Mouse (Mus musculus) hindbrain, embryonic 14.5 days (tissue): ENCODE results near the gene Smox. TPM values are rescaled to one million over a fixed set of nuclear protein-coding genes. Genes with fewer than 3 reads are reported as not detected.
A peak's percentile ranks its signal among the peaks of the same experiment; 100 is the strongest.

Experiments used
- ATAC-seq: fragments of 200-750 bp; cut with Nextera tagmentation; 2 replicates; pipeline ENCODE4 v1.8.0; 2017; ENCODE audit warnings: moderate number of reproducible peaks, mild to moderate bottlenecking, moderate TSS enrichment, moderate library complexity; ENCODE audit not compliant: low FRiP score
- DNase-seq: peaks from one replicate; pipeline ENCODE4 v3.0.0-alpha.2; 2015; ENCODE audit warnings: low spot score
- H3K27ac ChIP-seq: fragments of 300-500 bp; sonication (generic); 2 replicates; pipeline ENCODE4 v1.5.1; 2014; ENCODE audit warnings: mild to moderate bottlenecking, moderate library complexity
- H3K27me3 ChIP-seq: fragments of 300-500 bp; sonication (generic); 2 replicates; pipeline ENCODE4 v1.6.1; 2014; ENCODE audit warnings: mild to moderate bottlenecking, low read length, mixed read lengths; ENCODE audit not compliant: control insufficient read depth, insufficient read depth
- H3K36me3 ChIP-seq: fragments of 300-500 bp; sonication (generic); replicated peaks from 2 replicates; pipeline ENCODE4 v1.6.1; 2014; ENCODE audit not compliant: control insufficient read depth, insufficient read depth
- H3K4me1 ChIP-seq: fragments of 300-500 bp; sonication (generic); replicated peaks from 2 replicates; pipeline ENCODE4 v1.6.1; 2014; ENCODE audit warnings: antibody characterized with exemption, low read length, mixed read lengths; ENCODE audit not compliant: control insufficient read depth, insufficient read depth
- H3K4me2 ChIP-seq: fragments of 300-500 bp; sonication (generic); replicated peaks from 2 replicates; pipeline ENCODE4 v1.6.1; 2014; ENCODE audit warnings: mild to moderate bottlenecking, moderate library complexity
- H3K4me3 ChIP-seq: fragments of 300-500 bp; sonication (generic); replicated peaks from 2 replicates; pipeline ENCODE4 v1.5.1; 2014; ENCODE audit warnings: mild to moderate bottlenecking, low read length
- H3K9ac ChIP-seq: fragments of 300-500 bp; sonication (generic); 2 replicates; pipeline ENCODE4 v1.6.1; 2014
- H3K9me3 ChIP-seq: fragments of 300-500 bp; sonication (generic); 2 replicates; pipeline ENCODE4 v1.6.1; 2016; ENCODE audit warnings: low read length; ENCODE audit not compliant: control insufficient read depth
- WGBS: fragments of 180-500 bp; shearing (Covaris S2); extraction: QIAGEN DNeasy Blood & Tissue Kit; methylation state at CpG from one replicate; pipeline ENCODE4 v1.1.7; 2014; 5-methylcytosine and 5-hydroxymethylcytosine counted together
- polyA plus RNA-seq: library from polyadenylated mRNA; unstranded; fragments of >200 nt; fragmentation: Nextera tagmentation; extraction: Ambion mirVana; gene quantifications from 2 replicates; pipeline ENCODE4 v1.2.1, GENCODE M21; 2014

Gene Smox
- polyA plus RNA-seq, 1 experiment from 2014 or later: 29.2 TPM

GRCm38 (mm10) chr2:131539780-131540179 lies 48.5 kb downstream of the Smox start:
- WGBS: 91% methylated on average over 6 of the region's 6 CpGs
- H3K4me3 ChIP-seq: no peak overlapping the region
- H3K9ac ChIP-seq: no peak overlapping the region
- ATAC-seq (no peak), DNase-seq (no peak)
- no peak overlapping the region for H3K4me2 ChIP-seq
- no peaks in the 10 kb centered on the region for H3K27me3 ChIP-seq
- no peaks in the 10 kb centered on the region for H3K9me3 ChIP-seq
- H3K27ac ChIP-seq: no peak overlapping the region
- H3K4me1 ChIP-seq: no peaks in the 10 kb centered on the region
- H3K36me3 ChIP-seq: no peaks in the 10 kb centered on the region

GRCm38 (mm10) chr2:131541686-131542085 lies 50.4 kb downstream of the Smox start:
- Histone ChIP-seq H3K4me3 (no peak overlapping the region), H3K9ac (no peak overlapping the region), H3K4me2 (no peak overlapping the region), H3K27me3 (peaks cover 13% of the 10 kb centered on the region), H3K27ac (no peak overlapping the region), H3K9me3 (no peaks in the 10 kb centered on the region), H3K36me3 (no peaks in the 10 kb centered on the region), H3K4me1 (peaks cover 8% of the 10 kb centered on the region)
- no peak for DNase-seq
- no peak for ATAC-seq
- 63% methylated on average over 4 of the region's 4 CpGs for WGBS

DNA sequence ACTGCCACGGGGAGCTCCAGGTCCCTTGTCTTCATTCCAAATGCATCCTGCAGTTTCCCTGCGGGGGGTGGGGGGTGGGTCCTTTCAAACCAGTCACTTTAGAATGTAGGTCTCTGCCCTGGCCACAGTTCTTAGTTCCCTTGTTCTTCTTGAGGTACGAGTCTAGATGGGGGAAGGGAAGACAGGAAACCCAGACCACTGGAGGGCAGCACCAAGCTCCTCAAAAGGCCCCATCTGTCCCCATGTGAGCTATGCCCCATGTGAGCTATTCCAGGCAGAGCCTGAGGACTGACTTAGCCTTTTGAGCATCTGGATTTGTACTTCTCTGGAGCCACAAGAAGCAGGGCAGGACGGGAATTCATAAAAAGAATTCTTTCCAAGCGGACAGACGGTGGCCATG lies 51.2 kb downstream of the Smox start:
- Histone ChIP-seq H3K27ac (no peak overlapping the region), H3K9me3 (no peaks in the 10 kb centered on the region), H3K4me2 (no peak overlapping the region), H3K4me3 (no peak overlapping the region), H3K9ac (no peak overlapping the region), H3K27me3 (peaks cover 21% of the 10 kb centered on the region), H3K36me3 (no peaks in the 10 kb centered on the region), H3K4me1 (peaks cover 8% of the 10 kb centered on the region)
- WGBS: 26% methylated on average over 6 of the region's 6 CpGs
- no peak for ATAC-seq
- no peak for DNase-seq

- no peaks in the 10 kb centered on the region for H3K36me3 ChIP-seq
- no peaks in the 10 kb centered on the region for H3K9me3 ChIP-seq
- WGBS: 1% methylated on average over 45 of the region's 45 CpGs
- no peak overlapping the region for H3K27ac ChIP-seq
- peak overlapping the region; percentile 6; the same call in 1 of the 2 replicates for H3K9ac ChIP-seq
- peaks cover 37% of the 10 kb centered on the region for H3K27me3 ChIP-seq
- ATAC-seq (peak; percentile 59), DNase-seq (peak; percentile 73)
- H3K4me2 ChIP-seq: peak overlapping the region; percentile 71
- H3K4me3 ChIP-seq: peak overlapping the region; percentile 31
- H3K4me1 ChIP-seq: peaks cover 8% of the 10 kb centered on the region
Measured at GRCm38 (mm10) chr2:131545386-131546307, 54.4 kb downstream of the Smox start.

DNA sequence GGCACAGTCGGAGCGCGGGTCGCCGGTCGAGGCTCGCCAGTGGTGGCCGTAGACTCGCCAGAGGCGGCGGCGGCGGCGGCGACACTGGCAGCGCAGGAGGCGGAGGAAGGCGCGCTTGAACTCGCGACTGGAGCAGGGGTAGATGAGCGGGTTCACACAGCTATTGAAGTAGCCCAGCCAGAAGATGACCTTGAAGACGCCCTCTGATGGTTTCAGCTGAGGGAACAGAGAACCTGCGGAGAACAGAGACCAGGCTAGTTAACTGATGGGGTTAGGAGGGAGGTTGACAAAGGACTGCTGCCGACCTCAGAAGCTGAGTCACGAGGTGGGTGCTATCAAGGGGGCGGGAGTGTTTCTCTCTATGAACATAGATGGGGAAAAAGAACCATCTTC lies 55.0 kb downstream of the Smox start:
- ATAC-seq: no peak; the same call in 1 of the 2 replicates
- H3K4me3 ChIP-seq: peak overlapping the region; percentile 31

GRCm38 (mm10) chr2:131546745-131547408 lies 55.6 kb downstream of the Smox start:
- peak overlapping the region; percentile 71 for H3K4me2 ChIP-seq
- H3K4me1 ChIP-seq: peaks cover 8% of the 10 kb centered on the region
- H3K4me3 ChIP-seq: peak overlapping the region; percentile 31
- no peak overlapping the region for H3K27ac ChIP-seq
- peaks cover 37% of the 10 kb centered on the region for H3K27me3 ChIP-seq
- H3K9me3 ChIP-seq: no peaks in the 10 kb centered on the region
- no peak for ATAC-seq
- 9% methylated on average over 19 of the region's 19 CpGs for WGBS
- H3K36me3 ChIP-seq: no peaks in the 10 kb centered on the region
- DNase-seq: no peak
- H3K9ac ChIP-seq: no peak overlapping the region

More for the DNA sequence above, 55.0 kb downstream of the Smox start:
- H3K27me3 ChIP-seq: peaks cover 37% of the 10 kb centered on the region
- DNase-seq: no peak
- H3K9ac ChIP-seq: peak overlapping the region; percentile 6; the same call in 1 of the 2 replicates
- WGBS: 3% methylated on average over 27 of the region's 27 CpGs
- H3K9me3 ChIP-seq: no peaks in the 10 kb centered on the region
- H3K4me1 ChIP-seq: peaks cover 8% of the 10 kb centered on the region
- no peaks in the 10 kb centered on the region for H3K36me3 ChIP-seq
- H3K4me2 ChIP-seq: peak overlapping the region; percentile 71
- no peak overlapping the region for H3K27ac ChIP-seq

DNA sequence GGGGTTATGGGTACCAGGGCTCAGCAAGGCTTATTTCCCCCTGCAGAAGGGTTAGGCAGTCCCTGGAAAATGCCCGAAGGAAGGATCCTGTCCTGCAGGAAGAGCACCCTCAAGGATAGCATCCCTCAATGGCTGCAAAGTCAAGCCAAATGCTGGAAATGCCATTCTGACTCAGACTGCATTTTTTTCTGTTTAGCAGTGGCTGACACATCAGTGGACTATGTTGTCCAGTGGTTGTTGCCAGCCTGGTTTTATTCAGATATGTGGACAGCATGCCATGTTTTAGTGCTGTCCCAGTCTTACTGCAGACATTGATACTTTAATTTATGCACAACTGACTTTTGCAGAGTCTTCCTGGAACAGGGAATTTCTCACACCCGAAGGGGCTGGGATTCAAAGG lies 57.0 kb downstream of the Smox start:
- Histone ChIP-seq H3K36me3 (no peaks in the 10 kb centered on the region), H3K4me3 (no peak overlapping the region), H3K27ac (no peak overlapping the region), H3K4me1 (peaks cover 8% of the 10 kb centered on the region), H3K27me3 (peaks cover 37% of the 10 kb centered on the region), H3K4me2 (no peak overlapping the region), H3K9ac (no peak overlapping the region), H3K9me3 (no peaks in the 10 kb centered on the region)
- no peak for ATAC-seq
- DNase-seq: no peak
- 81% methylated on average over 2 of the region's 2 CpGs for WGBS

- Histone ChIP-seq H3K4me1 (peaks cover 8% of the 10 kb centered on the region), H3K27me3 (peaks cover 37% of the 10 kb centered on the region), H3K4me3 (no peak overlapping the region), H3K9me3 (no peaks in the 10 kb centered on the region), H3K9ac (no peak overlapping the region), H3K36me3 (no peaks in the 10 kb centered on the region), H3K4me2 (no peak overlapping the region), H3K27ac (no peak overlapping the region)
- ATAC-seq (no peak), DNase-seq (no peak)
- 90% methylated on average over 5 of the region's 5 CpGs for WGBS
Measured at GRCm38 (mm10) chr2:131549090-131549489, 57.8 kb downstream of the Smox start.

DNA sequence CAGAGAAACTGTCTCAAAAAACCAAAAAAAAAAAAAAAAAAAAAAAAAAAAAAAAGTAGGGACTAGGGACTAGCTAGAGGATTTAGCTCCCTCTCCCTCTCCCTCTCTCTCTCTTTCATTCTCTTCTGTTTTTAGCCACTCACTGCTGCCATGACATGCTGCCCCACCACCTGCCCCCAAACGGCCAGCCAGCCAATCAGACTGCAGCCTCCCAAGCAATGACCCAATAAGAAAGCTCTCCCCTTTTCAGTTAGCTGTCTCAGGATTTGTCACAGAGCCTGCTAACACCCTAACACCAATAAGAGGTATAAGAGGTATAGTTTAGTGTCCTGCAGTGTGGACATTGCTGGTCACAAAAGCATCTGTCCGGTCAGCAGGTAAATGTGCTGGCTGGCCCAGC lies 59.2 kb downstream of the Smox start:
- DNase-seq: no peak
- 82% methylated on average over 2 of the region's 2 CpGs for WGBS

More for the DNA sequence above, 59.2 kb downstream of the Smox start:
- no peaks in the 10 kb centered on the region for H3K9me3 ChIP-seq
- no peak overlapping the region for H3K27ac ChIP-seq
- H3K27me3 ChIP-seq: peaks cover 36% of the 10 kb centered on the region
- no peak overlapping the region for H3K9ac ChIP-seq
- H3K36me3 ChIP-seq: no peaks in the 10 kb centered on the region
- no peak overlapping the region for H3K4me2 ChIP-seq
- no peak for ATAC-seq
- H3K4me1 ChIP-seq: peaks cover 8% of the 10 kb centered on the region
- no peak overlapping the region for H3K4me3 ChIP-seq
